Mouse (Mus musculus): ENCODE measurements at regions not wholly inside any gene's neighbourhood (a gene's known extent, or its start where the extent isn't known, plus 50 kb on each side); places are given as distances from the start of the nearest gene placed in this dataset.

GRCm38 (mm10) chr7:130089896-130090610, 430.1 kb downstream of the Ate1 start:
- Histone ChIP-seq H3K4me1 (ENCODE audit: control insufficient read depth, insufficient read depth, low read depth, low read length) (no peaks in the 10 kb centered on the region), H3K36me3 (ENCODE audit: control insufficient read depth, insufficient read depth, low read length) (no peaks in the 10 kb centered on the region), H3K27ac (ENCODE audit: low read depth, low read length) (no peak overlapping the region), H3K9ac (ENCODE audit: low read depth, low read length) (no peak overlapping the region), H3K9me3 (ENCODE audit: control insufficient read depth, low read length) (no peaks in the 10 kb centered on the region), H3K27me3 (replicated peaks; ENCODE audit: control insufficient read depth, insufficient read depth, low read length) (no peaks in the 10 kb centered on the region), H3K4me3 (ENCODE audit: low read length) (no peak overlapping the region), H3K4me2 (ENCODE audit: low read length) (no peak overlapping the region)
- no peak for ATAC-seq
- 85% methylated on average over 8 of the region's 8 CpGs for WGBS

GRCm38 (mm10) chr7:130091942-130092341, 428.2 kb downstream of the Ate1 start:
- no peak overlapping the region for H3K4me2 ChIP-seq (ENCODE audit: low read length)
- no peak overlapping the region for H3K27ac ChIP-seq (ENCODE audit: low read depth, low read length)
- H3K27me3 ChIP-seq (replicated peaks; ENCODE audit: control insufficient read depth, insufficient read depth, low read length): no peaks in the 10 kb centered on the region
- H3K36me3 ChIP-seq (ENCODE audit: control insufficient read depth, insufficient read depth, low read length): no peaks in the 10 kb centered on the region
- ATAC-seq: no peak
- no peaks in the 10 kb centered on the region for H3K4me1 ChIP-seq (ENCODE audit: control insufficient read depth, insufficient read depth, low read depth, low read length)
- H3K9me3 ChIP-seq (ENCODE audit: control insufficient read depth, low read length): no peaks in the 10 kb centered on the region
- H3K4me3 ChIP-seq (ENCODE audit: low read length): no peak overlapping the region
- WGBS: 14% methylated on average over 3 of the region's 3 CpGs
- H3K9ac ChIP-seq (ENCODE audit: low read depth, low read length): no peak overlapping the region

- Histone ChIP-seq H3K4me1 (ENCODE audit: control insufficient read depth, insufficient read depth, low read depth, low read length) (no peaks in the 10 kb centered on the region), H3K4me3 (ENCODE audit: low read length) (no peak overlapping the region), H3K27ac (ENCODE audit: low read depth, low read length) (no peak overlapping the region), H3K9me3 (ENCODE audit: control insufficient read depth, low read length) (no peaks in the 10 kb centered on the region), H3K4me2 (ENCODE audit: low read length) (no peak overlapping the region), H3K36me3 (ENCODE audit: control insufficient read depth, insufficient read depth, low read length) (no peaks in the 10 kb centered on the region), H3K27me3 (replicated peaks; ENCODE audit: control insufficient read depth, insufficient read depth, low read length) (no peaks in the 10 kb centered on the region), H3K9ac (ENCODE audit: low read depth, low read length) (no peak overlapping the region)
- ATAC-seq: no peak
- WGBS: 72% methylated on average over 4 of the region's 4 CpGs
These were observed 425.0 kb downstream of the Ate1 start for GRCm38 (mm10) chr7:130095141-130095540.

- Histone ChIP-seq H3K4me3 (ENCODE audit: low read length) (no peak overlapping the region), H3K9me3 (ENCODE audit: control insufficient read depth, low read length) (no peaks in the 10 kb centered on the region), H3K4me2 (ENCODE audit: low read length) (no peak overlapping the region), H3K36me3 (ENCODE audit: control insufficient read depth, insufficient read depth, low read length) (no peaks in the 10 kb centered on the region), H3K27me3 (replicated peaks; ENCODE audit: control insufficient read depth, insufficient read depth, low read length) (no peaks in the 10 kb centered on the region), H3K9ac (ENCODE audit: low read depth, low read length) (no peak overlapping the region), H3K4me1 (ENCODE audit: control insufficient read depth, insufficient read depth, low read depth, low read length) (no peaks in the 10 kb centered on the region), H3K27ac (ENCODE audit: low read depth, low read length) (no peak overlapping the region)
- ATAC-seq: no peak
- 55% methylated on average over 10 of the region's 10 CpGs for WGBS
These were observed 421.6 kb downstream of the Ate1 start for GRCm38 (mm10) chr7:130098606-130099005.

GRCm38 (mm10) chr7:130102671-130103070, 417.5 kb downstream of the Ate1 start:
- no peak for ATAC-seq
- no peaks in the 10 kb centered on the region for H3K36me3 ChIP-seq (ENCODE audit: control insufficient read depth, insufficient read depth, low read length)
- H3K27ac ChIP-seq (ENCODE audit: low read depth, low read length): no peak overlapping the region
- H3K9ac ChIP-seq (ENCODE audit: low read depth, low read length): no peak overlapping the region
- WGBS: 80% methylated on average over 5 of the region's 5 CpGs
- H3K4me2 ChIP-seq (ENCODE audit: low read length): no peak overlapping the region
- no peaks in the 10 kb centered on the region for H3K9me3 ChIP-seq (ENCODE audit: control insufficient read depth, low read length)
- H3K4me3 ChIP-seq (ENCODE audit: low read length): no peak overlapping the region
- no peaks in the 10 kb centered on the region for H3K27me3 ChIP-seq (replicated peaks; ENCODE audit: control insufficient read depth, insufficient read depth, low read length)
- no peaks in the 10 kb centered on the region for H3K4me1 ChIP-seq (ENCODE audit: control insufficient read depth, insufficient read depth, low read depth, low read length)

- Histone ChIP-seq H3K9ac (ENCODE audit: low read depth, low read length) (no peak overlapping the region), H3K36me3 (ENCODE audit: control insufficient read depth, insufficient read depth, low read length) (no peaks in the 10 kb centered on the region), H3K4me3 (ENCODE audit: low read length) (no peak overlapping the region), H3K4me2 (ENCODE audit: low read length) (no peak overlapping the region), H3K27me3 (replicated peaks; ENCODE audit: control insufficient read depth, insufficient read depth, low read length) (no peaks in the 10 kb centered on the region), H3K9me3 (ENCODE audit: control insufficient read depth, low read length) (no peaks in the 10 kb centered on the region), H3K27ac (ENCODE audit: low read depth, low read length) (no peak overlapping the region), H3K4me1 (ENCODE audit: control insufficient read depth, insufficient read depth, low read depth, low read length) (no peaks in the 10 kb centered on the region)
- no peak for ATAC-seq
- 85% methylated on average over 5 of the region's 5 CpGs for WGBS
These were observed 413.2 kb downstream of the Ate1 start for GRCm38 (mm10) chr7:130106961-130107360.

DNA sequence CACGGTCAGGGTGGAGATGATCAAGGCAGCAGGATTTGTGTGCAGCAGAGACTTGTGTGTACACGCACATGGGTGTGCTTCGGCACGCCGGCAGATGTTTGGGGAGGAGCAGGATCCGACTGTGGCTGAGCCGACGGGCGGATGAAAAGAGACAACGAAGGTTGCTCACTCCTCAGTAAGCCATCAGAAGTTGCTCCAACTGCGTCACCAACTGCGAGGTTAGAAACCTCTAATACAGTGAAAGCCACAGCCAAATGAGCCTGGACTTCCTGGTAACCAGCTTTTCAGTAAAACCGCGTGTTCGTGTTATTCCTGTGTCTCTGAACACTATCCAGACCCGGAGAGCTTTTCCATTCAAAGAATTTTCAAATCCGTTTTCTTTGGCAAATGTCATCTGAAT, 411.8 kb downstream of the Ate1 start:
- H3K4me3 ChIP-seq (ENCODE audit: low read length): no peak overlapping the region
- WGBS: 88% methylated on average over 17 of the region's 17 CpGs
- ATAC-seq: no peak

More for the DNA sequence above, 411.8 kb downstream of the Ate1 start:
- H3K27ac ChIP-seq (ENCODE audit: low read depth, low read length): no peak overlapping the region
- no peak overlapping the region for H3K9ac ChIP-seq (ENCODE audit: low read depth, low read length)
- no peaks in the 10 kb centered on the region for H3K4me1 ChIP-seq (ENCODE audit: control insufficient read depth, insufficient read depth, low read depth, low read length)
- no peaks in the 10 kb centered on the region for H3K36me3 ChIP-seq (ENCODE audit: control insufficient read depth, insufficient read depth, low read length)
- H3K4me2 ChIP-seq (ENCODE audit: low read length): no peak overlapping the region
- no peaks in the 10 kb centered on the region for H3K27me3 ChIP-seq (replicated peaks; ENCODE audit: control insufficient read depth, insufficient read depth, low read length)
- no peaks in the 10 kb centered on the region for H3K9me3 ChIP-seq (ENCODE audit: control insufficient read depth, low read length)

Measured in hindbrain, embryonic 16.5 days (tissue).